Mouse (Mus musculus) lung, embryonic 14.5 days (tissue): ENCODE measurements around the gene Ccdc124. TPM values are rescaled to one million over a fixed set of nuclear protein-coding genes. Genes with fewer than 3 reads are reported as not detected.

Experiments used
- ATAC-seq: fragments of 200-750 bp; cut with Nextera tagmentation; 2 replicates; pipeline ENCODE4 v1.8.0; 2017; ENCODE audit warnings: mild to moderate bottlenecking, moderate TSS enrichment, moderate library complexity; ENCODE audit not compliant: insufficient read depth
- DNase-seq: peaks from one replicate; pipeline ENCODE4 v3.0.0-alpha.2; 2015
- H3K27ac ChIP-seq: fragments of 300-500 bp; sonication (generic); 2 replicates; pipeline ENCODE4 v1.5.1; 2014; ENCODE audit warnings: low read depth, mild to moderate bottlenecking, moderate library complexity
- H3K27me3 ChIP-seq: fragments of 300-500 bp; sonication (generic); 2 replicates; pipeline ENCODE4 v1.6.1; 2014; ENCODE audit warnings: low read length, control low read depth; ENCODE audit not compliant: insufficient read depth
- H3K36me3 ChIP-seq: fragments of 300-500 bp; sonication (generic); 2 replicates; pipeline ENCODE4 v1.6.1; 2014; ENCODE audit warnings: control low read depth; ENCODE audit not compliant: insufficient read depth
- H3K4me1 ChIP-seq: fragments of 300-500 bp; sonication (generic); 2 replicates; pipeline ENCODE4 v1.6.1; 2014; ENCODE audit warnings: antibody characterized with exemption, control low read depth; ENCODE audit not compliant: insufficient read depth
- H3K4me2 ChIP-seq: fragments of 300-500 bp; sonication (generic); 2 replicates; pipeline ENCODE4 v1.6.1; 2014; ENCODE audit warnings: mild to moderate bottlenecking
- H3K4me3 ChIP-seq: fragments of 300-500 bp; sonication (generic); 2 replicates; pipeline ENCODE4 v1.5.1; 2014; ENCODE audit warnings: low read depth, low read length
- H3K9ac ChIP-seq: fragments of 300-500 bp; sonication (generic); 2 replicates; pipeline ENCODE4 v1.6.1; 2014
- H3K9me3 ChIP-seq: fragments of 300-500 bp; sonication (generic); 2 replicates; pipeline ENCODE4 v1.6.1; 2016; ENCODE audit warnings: low read depth, low read length, control low read depth
- CTCF ChIP-seq: IDR thresholded peaks from 2 replicates; pipeline ENCODE4 v1.5.1; 2016; ENCODE audit warnings: antibody characterized with exemption, low read depth
- WGBS: fragments of 180-500 bp; shearing (Covaris S2); extraction: QIAGEN DNeasy Blood & Tissue Kit; methylation state at CpG from one replicate; pipeline ENCODE4 v1.1.7; 2014; 5-methylcytosine and 5-hydroxymethylcytosine counted together
- polyA plus RNA-seq: library from polyadenylated mRNA; unstranded; fragments of >200 nt; fragmentation: Nextera tagmentation; extraction: Ambion mirVana; gene quantifications from 2 replicates; pipeline ENCODE4 v1.2.1, GENCODE M21; 2014

Gene Ccdc124
- polyA plus RNA-seq, 1 experiment from 2014 or later: 125 TPM

DNA sequence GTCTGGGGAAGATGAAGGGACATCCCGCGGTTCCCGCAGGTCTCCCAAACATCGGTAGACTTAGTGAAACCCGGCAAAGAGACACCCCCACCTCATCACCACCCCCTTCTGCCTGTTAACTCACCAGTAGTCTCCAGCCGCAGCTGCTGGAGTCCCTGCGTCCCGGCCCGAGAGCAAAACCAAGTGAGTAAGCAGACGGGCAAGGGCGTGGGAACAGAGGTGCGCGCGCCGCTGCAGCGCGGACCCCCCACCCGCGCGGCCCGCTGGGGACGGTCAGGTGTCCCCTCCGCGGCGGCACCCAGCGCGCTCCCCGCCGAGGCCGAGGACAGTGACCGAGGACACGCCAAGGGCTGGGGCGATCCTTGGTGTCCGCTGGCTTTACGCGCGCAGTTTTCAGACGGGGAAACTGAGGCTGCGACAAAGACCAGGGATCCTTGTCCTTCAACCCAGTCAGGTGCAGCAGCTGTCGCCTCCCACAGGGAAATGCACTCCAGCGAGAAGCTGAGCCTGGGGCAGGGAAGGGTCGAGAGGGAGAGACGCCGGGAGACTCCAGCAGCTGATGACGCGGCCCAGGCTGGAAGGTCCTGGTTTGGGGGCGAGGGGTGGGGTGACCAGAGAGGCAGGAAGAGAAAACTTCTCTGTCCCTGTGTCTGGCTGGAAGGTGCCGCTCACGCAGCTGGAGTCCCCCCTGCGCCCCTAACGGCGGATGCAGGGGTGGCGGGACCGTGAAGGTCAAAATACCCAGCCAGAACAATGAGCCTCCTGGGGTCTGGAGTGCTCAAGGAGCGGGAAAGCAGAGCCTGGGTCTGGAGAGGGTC is 10.7 kb downstream of the Ccdc124 start, which contains the start of gene Kcnn1:
Gene Kcnn1 (minus strand): TSS at position 435 of the 818 bp plus-strand sequence.
- Histone ChIP-seq H3K9me3 (no peaks in the 10 kb centered on the region), H3K4me1 (peaks cover 15% of the 10 kb centered on the region), H3K27ac (no peak within 1 kb of the TSS), H3K36me3 (peaks cover 6% of the 10 kb centered on the region; the same call in 1 of the 2 replicates), H3K4me3 (peak within 1 kb of the TSS; percentile 55), H3K9ac (peak within 1 kb of the TSS; percentile 50), H3K4me2 (peak within 1 kb of the TSS; percentile 69), H3K27me3 (peaks cover 37% of the 10 kb centered on the region)
- under 1% methylated on average over 54 of the region's 55 CpGs for WGBS
- ATAC-seq (no peak), DNase-seq (peak; percentile 48)
- peak; percentile 58 for TF ChIP-seq CTCF

DNA sequence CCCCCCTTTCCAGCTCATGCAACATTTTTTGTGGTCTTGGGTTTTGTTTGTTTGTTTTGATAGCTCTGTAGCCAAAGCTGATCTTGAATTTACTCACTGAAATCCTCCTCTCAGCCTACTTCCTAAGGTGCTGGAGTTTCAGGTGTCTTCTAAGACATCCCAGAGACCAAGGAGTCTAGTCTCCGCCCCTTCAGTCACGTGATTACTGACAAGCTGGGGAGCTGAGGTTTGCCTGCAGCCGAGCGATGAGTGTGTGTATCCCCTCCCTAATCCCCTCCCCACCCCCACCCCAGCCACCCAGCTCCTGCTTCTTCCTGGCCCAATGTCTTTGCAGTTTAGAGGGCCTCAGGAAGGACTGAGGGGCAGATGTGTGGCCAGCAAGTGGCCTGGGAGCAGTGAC is 16.2 kb downstream of the Ccdc124 start:
- WGBS: 13% methylated on average over 4 of the region's 4 CpGs
- Histone ChIP-seq H3K27ac (no peak overlapping the region), H3K4me1 (no peaks in the 10 kb centered on the region), H3K4me3 (peak overlapping the region; percentile 40; the same call in 1 of the 2 replicates), H3K9ac (no peak overlapping the region), H3K9me3 (no peaks in the 10 kb centered on the region), H3K36me3 (no peaks in the 10 kb centered on the region), H3K27me3 (peaks cover 14% of the 10 kb centered on the region), H3K4me2 (no peak overlapping the region; the same call in 1 of the 2 replicates)
- TF ChIP-seq CTCF: no peak
- ATAC-seq (no peak), DNase-seq (peak; percentile 40)

DNA sequence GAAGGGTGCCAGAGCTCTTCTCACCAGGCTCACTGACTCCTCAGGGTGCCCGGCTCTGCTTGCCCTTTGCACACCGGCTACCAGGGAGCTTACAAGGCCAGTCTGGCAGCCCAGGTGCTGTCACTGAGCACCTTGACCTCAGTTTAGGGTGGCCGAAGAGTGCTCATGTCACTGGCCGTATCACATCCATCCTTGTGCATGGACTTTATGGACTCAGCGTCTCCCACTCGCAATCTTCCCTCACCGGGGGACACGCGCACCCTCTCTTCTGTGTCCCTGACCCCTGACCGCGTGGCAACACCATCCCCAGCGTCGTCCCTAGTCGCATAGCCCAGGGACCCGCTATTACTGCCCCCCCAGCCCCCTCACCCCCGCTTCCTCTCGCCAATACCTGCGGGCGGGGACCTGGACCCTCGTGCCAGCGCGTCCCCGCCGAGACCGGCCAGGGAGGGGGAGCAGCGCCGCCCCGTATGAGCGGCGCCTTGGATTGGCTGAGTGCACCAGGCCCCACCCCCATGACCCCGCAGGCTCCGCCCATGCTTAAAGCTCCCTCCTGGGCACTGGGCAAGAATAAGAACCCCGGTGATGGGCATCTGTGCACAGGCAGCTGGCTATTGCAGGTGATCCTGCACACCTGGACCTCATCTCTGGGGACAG is 17.1 kb downstream of the Ccdc124 start:
- no peak overlapping the region for H3K27ac ChIP-seq

DNA sequence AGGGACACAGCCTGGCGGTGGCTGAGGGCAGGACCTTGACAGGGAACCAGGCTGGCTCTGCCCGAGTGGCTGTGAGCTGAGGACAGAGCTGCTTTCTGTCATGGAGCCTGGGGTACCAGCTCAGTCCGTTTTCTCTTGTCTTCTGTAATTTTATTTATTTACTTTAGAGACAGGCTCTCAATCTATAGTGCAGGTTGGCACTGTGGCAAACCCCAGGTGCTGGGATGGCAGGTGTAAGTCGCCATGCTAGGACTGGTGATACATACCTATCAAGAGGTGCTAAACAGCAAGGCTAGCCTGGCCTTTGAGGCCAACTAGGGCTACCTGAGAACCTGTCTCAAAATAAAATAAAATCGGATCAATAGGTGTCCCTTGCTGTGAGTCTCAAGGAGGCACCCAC is 17.7 kb downstream of the Ccdc124 start:
- 54% methylated on average over 5 of the region's 5 CpGs for WGBS
- no peak for TF ChIP-seq CTCF
- H3K9me3 ChIP-seq: no peaks in the 10 kb centered on the region
- no peaks in the 10 kb centered on the region; the same call in 1 of the 2 replicates for H3K27me3 ChIP-seq
- ATAC-seq: peak; percentile 3; the same call in 1 of the 2 replicates
- no peaks in the 10 kb centered on the region for H3K36me3 ChIP-seq
- H3K9ac ChIP-seq: no peak overlapping the region
- H3K27ac ChIP-seq: no peak overlapping the region
- no peaks in the 10 kb centered on the region for H3K4me1 ChIP-seq
- no peak overlapping the region; the same call in 1 of the 2 replicates for H3K4me2 ChIP-seq
- no peak for DNase-seq
- H3K4me3 ChIP-seq: no peak overlapping the region

More for the DNA sequence above, 17.1 kb downstream of the Ccdc124 start:
- Histone ChIP-seq H3K4me2 (peak overlapping the region; percentile 81), H3K9me3 (no peaks in the 10 kb centered on the region), H3K27me3 (peaks cover 6% of the 10 kb centered on the region; the same call in 1 of the 2 replicates), H3K36me3 (no peaks in the 10 kb centered on the region), H3K4me1 (no peaks in the 10 kb centered on the region), H3K4me3 (peak overlapping the region; percentile 40), H3K9ac (peak overlapping the region; percentile 49)
- 7% methylated on average over 31 of the region's 33 CpGs for WGBS
- ATAC-seq: peak; percentile 82
- peak; percentile 77 for DNase-seq
- no peak for TF ChIP-seq CTCF

DNA sequence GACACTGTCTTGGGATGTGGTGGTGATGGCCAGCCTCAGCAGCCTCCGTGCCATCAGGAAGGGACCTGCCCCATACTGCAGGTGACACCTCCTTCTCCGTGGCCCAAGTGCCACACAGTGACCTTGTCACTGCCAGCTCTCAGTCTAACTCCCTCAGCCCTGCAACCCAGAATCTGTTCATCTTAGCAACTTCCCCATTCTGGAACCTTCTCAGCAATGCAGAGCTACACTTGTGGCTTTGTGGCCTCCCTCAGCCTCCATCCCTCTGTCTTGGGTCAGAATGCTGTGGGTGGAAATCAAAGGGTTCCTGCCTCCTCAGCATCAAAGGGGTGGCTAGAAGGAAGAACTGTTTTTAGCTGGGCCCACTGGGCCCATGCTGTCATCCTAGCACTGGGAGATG is 19.9 kb downstream of the Ccdc124 start:
- Histone ChIP-seq H3K4me2 (no peak overlapping the region), H3K27ac (no peak overlapping the region), H3K36me3 (no peaks in the 10 kb centered on the region), H3K9ac (no peak overlapping the region), H3K9me3 (no peaks in the 10 kb centered on the region), H3K27me3 (no peaks in the 10 kb centered on the region), H3K4me3 (no peak overlapping the region), H3K4me1 (no peaks in the 10 kb centered on the region)
- ATAC-seq (no peak), DNase-seq (no peak)
- WGBS: 66% methylated on average over 2 of the region's 2 CpGs
- no peak for TF ChIP-seq CTCF

DNA sequence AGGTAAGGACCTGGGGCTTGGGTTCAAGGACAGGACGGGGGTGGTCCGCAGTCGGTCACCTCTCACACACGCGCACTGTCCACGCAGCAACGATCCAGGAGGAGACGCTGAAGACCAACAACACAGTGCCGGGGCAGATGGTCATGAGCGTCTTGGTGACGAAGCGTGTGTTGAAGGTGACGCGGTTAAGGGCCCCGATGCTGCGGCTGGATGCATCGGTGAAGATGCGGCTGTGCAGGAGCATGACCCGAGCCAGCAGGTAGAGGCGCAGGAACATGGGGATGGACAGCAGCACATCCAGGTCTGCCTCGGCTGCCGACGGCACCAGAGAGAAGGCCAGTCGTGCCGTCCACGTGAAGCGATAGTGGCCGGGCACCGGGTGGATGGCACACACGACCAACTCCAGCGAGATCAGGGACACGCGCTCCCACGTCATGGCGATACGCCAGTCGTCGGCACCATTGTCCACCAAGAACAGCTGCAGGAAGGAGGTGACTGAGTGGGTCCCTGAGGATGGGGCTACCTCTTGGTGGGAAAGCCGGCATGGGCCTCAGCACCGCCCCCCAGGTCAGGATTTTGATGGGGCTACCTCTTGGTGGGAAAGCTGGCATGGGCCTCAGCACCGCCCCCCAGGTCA is 21.0 kb downstream of the Ccdc124 start:
- H3K4me1 ChIP-seq: no peaks in the 10 kb centered on the region
- no peak overlapping the region for H3K4me2 ChIP-seq
- H3K4me3 ChIP-seq: no peak overlapping the region
- no peak overlapping the region for H3K27ac ChIP-seq
- H3K36me3 ChIP-seq: no peaks in the 10 kb centered on the region
- no peak for TF ChIP-seq CTCF
- no peak for DNase-seq
- no peak for ATAC-seq
- 85% methylated on average over 41 of the region's 41 CpGs for WGBS
- no peaks in the 10 kb centered on the region for H3K9me3 ChIP-seq
- H3K9ac ChIP-seq: no peak overlapping the region
- H3K27me3 ChIP-seq: no peaks in the 10 kb centered on the region
